Mouse (Mus musculus) thymus, adult 18-20 months (tissue): ENCODE measurements around the gene Insig1.
A peak's percentile ranks its signal among the peaks of the same experiment; 100 is the strongest.

Source experiments
- DNase-seq, 2 experiments: peaks; one replicate each; pipeline ENCODE4 v3.0.0; 2022; ENCODE audit warnings: mixed read lengths in 2 of 2

Gene Insig1

DNA sequence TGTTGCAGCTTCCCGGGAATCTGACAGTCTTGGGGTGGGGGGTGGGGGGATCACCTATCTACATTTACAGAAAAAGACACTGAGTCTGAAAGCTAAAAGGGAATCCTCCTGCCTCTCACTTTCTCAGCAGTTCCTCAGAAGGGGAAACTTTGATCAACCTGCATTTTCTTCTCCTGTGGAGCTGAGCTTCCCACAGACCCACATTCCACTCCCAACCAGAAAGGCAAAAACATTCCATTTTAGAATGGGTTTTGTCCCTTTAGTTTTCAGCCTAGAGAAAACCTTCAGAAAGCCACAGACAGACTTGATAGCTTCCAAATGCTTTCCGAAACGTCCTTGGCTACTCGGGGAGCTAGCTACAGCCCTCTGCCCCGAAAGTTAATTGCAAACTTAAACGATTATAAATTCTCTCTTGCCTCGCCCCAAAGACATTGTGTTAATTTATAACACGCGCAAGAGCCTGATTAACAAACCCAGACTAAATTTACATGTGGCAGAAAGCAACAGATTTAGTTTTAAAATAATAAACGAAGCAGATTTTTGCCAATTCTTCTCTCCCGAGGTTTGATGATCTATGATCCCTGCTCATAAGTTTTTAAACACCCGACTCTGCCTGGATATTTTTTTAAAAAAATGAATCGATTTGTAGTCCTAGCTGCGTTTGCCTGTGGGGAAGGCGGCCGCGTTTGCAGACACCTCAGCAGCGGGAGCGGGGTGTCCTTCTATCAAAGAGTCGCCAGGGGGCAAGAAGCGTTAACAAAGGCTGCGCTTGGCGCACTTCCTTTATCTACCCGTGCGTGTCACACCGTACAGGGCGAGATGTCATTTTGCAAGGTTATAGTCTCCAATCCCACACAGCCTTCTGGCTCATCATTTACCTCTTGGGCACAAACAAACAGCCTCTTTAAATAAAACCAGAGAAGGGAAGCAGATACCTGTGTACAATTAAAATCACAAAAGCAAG, 51.6 kb downstream of the Insig1 start:
- DNase-seq: peak; percentile 15 to 25

DNA sequence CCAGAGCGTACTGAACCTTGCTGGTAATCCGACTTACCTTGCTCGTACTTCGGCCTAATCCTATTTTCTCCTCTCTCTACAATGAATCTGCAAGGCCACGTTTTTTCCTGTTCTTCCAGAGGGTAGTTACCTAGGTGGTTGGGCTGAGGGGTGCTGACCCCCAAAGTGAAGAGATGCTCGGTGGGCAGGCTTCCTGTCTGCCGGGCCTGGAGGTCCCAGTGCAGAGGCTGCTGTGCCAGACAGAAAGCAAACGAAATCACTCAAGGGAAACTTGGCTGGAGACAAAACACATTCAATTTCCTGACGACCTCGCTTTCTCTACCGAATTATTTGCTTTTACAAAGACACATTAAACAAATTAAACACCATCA, 52.3 kb downstream of the Insig1 start:
- DNase-seq: no peak

DNA sequence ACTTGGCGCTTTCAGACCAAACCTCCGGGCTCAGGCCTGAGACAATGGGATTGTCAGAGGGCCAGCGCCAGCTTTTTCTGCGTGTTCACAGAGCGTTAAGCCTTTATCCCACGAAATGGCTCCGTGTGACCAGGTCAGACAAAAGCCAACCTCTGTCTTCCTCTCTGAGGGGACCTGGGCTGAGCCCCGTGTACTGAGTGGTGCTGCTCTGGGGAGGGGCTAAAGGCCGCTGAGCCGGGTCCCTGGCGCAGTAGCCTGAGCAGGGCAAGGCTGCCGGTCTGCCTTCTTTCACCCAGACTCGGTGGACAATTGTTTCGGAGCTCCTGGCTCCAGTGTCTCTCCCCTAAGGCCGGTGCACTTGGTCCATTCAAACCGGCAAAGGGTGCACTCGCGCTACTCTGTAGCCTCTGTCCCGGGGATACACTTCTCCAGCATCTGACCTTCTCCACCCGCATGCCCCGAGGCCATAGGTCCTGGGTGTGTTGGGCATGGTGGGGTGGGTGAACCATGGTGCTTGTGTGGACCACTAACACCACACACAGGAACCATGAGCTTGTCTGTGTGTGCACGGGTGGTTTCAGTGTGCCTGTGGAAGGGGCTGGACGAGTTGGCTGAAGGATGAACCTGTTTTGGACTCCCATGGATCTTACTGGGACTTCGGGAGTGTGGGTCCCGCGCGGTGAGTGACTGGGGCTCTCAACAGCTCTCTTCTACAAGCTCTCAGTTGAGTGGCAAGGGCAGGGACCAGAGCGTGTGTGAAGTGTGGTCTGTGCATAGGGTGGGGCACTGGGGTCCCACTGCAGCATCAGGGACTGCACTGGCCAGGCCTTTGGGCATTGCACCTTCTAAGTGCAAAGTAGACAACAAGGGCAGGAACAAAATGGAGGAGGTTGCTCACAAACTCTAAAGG, 53.4 kb downstream of the Insig1 start:
- no peak for DNase-seq
